Mouse (Mus musculus): ENCODE measurements around the gene Vegfb. TPM values are rescaled to one million over a fixed set of nuclear protein-coding genes. Genes with fewer than 3 reads are reported as not detected.
A peak's percentile ranks its signal among the peaks of the same experiment; 100 is the strongest.

The Vegfb gene
- polyA plus RNA-seq, 1 experiment from 2014 or later = 49.6 TPM

- H3K27ac ChIP-seq (ENCODE audit: low read depth, low read length) = no peak overlapping the region
- WGBS = under 1% methylated on average over 20 of the region's 20 CpGs
- H3K9me3 ChIP-seq (ENCODE audit: control insufficient read depth, low read length) = no peaks in the 10 kb centered on the region
Observed at GRCm38 (mm10) chr19:6969291-6969664, 18.2 kb downstream of the Vegfb start.

GRCm38 (mm10) chr19:6968491-6969271 is 18.8 kb downstream of the Vegfb start:
- WGBS = 15% methylated on average over 15 of the region's 15 CpGs

More at GRCm38 (mm10) chr19:6969291-6969664, 18.2 kb downstream of the Vegfb start:
- peak overlapping the region; percentile 54 for H3K4me2 ChIP-seq (ENCODE audit: low read length)
- peak overlapping the region; percentile 67 for H3K9ac ChIP-seq (ENCODE audit: low read depth, low read length)
- H3K36me3 ChIP-seq (ENCODE audit: control insufficient read depth, insufficient read depth, low read length) = no peaks in the 10 kb centered on the region
- H3K4me1 ChIP-seq (ENCODE audit: control insufficient read depth, insufficient read depth, low read depth, low read length) = peaks cover 15% of the 10 kb centered on the region
- ATAC-seq = no peak
- peak overlapping the region; percentile 49 for H3K4me3 ChIP-seq (ENCODE audit: low read length)
- H3K27me3 ChIP-seq (replicated peaks; ENCODE audit: control insufficient read depth, insufficient read depth, low read length) = peaks cover 10% of the 10 kb centered on the region

GRCm38 (mm10) chr19:6956461-6956860 is 31.0 kb downstream of the Vegfb start:
- WGBS = 85% methylated on average over 10 of the region's 10 CpGs
- Histone ChIP-seq H3K27ac (ENCODE audit: low read depth, low read length) (no peak overlapping the region), H3K4me2 (ENCODE audit: low read length) (no peak overlapping the region), H3K4me3 (ENCODE audit: low read length) (no peak overlapping the region), H3K4me1 (ENCODE audit: control insufficient read depth, insufficient read depth, low read depth, low read length) (peaks cover 11% of the 10 kb centered on the region), H3K36me3 (ENCODE audit: control insufficient read depth, insufficient read depth, low read length) (peaks cover 6% of the 10 kb centered on the region; the same call in 1 of the 2 replicates), H3K9me3 (ENCODE audit: control insufficient read depth, low read length) (no peaks in the 10 kb centered on the region), H3K9ac (ENCODE audit: low read depth, low read length) (no peak overlapping the region), H3K27me3 (replicated peaks; ENCODE audit: control insufficient read depth, insufficient read depth, low read length) (no peaks in the 10 kb centered on the region)
- no peak for ATAC-seq

More at GRCm38 (mm10) chr19:6968491-6969271, 18.8 kb downstream of the Vegfb start:
- Histone ChIP-seq H3K27ac (ENCODE audit: low read depth, low read length) (no peak overlapping the region), H3K4me1 (ENCODE audit: control insufficient read depth, insufficient read depth, low read depth, low read length) (peaks cover 11% of the 10 kb centered on the region), H3K4me2 (ENCODE audit: low read length) (peak overlapping the region; percentile 54), H3K4me3 (ENCODE audit: low read length) (peak overlapping the region; percentile 49), H3K36me3 (ENCODE audit: control insufficient read depth, insufficient read depth, low read length) (no peaks in the 10 kb centered on the region), H3K27me3 (replicated peaks; ENCODE audit: control insufficient read depth, insufficient read depth, low read length) (peaks cover 10% of the 10 kb centered on the region), H3K9ac (ENCODE audit: low read depth, low read length) (peak overlapping the region; percentile 7; the same call in 1 of the 2 replicates), H3K9me3 (ENCODE audit: control insufficient read depth, low read length) (no peaks in the 10 kb centered on the region)
- ATAC-seq = no peak

- H3K27me3 ChIP-seq (replicated peaks; ENCODE audit: control insufficient read depth, insufficient read depth, low read length) = no peaks in the 10 kb centered on the region
- WGBS = 96% methylated on average over 7 of the region's 7 CpGs
- ATAC-seq = no peak
- no peak overlapping the region for H3K9ac ChIP-seq (ENCODE audit: low read depth, low read length)
- peaks cover 6% of the 10 kb centered on the region; the same call in 1 of the 2 replicates for H3K36me3 ChIP-seq (ENCODE audit: control insufficient read depth, insufficient read depth, low read length)
- peaks cover 11% of the 10 kb centered on the region for H3K4me1 ChIP-seq (ENCODE audit: control insufficient read depth, insufficient read depth, low read depth, low read length)
- H3K4me3 ChIP-seq (ENCODE audit: low read length) = no peak overlapping the region
- no peak overlapping the region for H3K4me2 ChIP-seq (ENCODE audit: low read length)
- H3K27ac ChIP-seq (ENCODE audit: low read depth, low read length) = no peak overlapping the region
- H3K9me3 ChIP-seq (ENCODE audit: control insufficient read depth, low read length) = no peaks in the 10 kb centered on the region
Observed at GRCm38 (mm10) chr19:6955424-6955823, 32.0 kb downstream of the Vegfb start.

GRCm38 (mm10) chr19:6954046-6954445 is 33.4 kb downstream of the Vegfb start:
- 56% methylated on average over 9 of the region's 9 CpGs for WGBS
- Histone ChIP-seq H3K4me2 (ENCODE audit: low read length) (no peak overlapping the region), H3K27me3 (replicated peaks; ENCODE audit: control insufficient read depth, insufficient read depth, low read length) (no peaks in the 10 kb centered on the region), H3K4me1 (ENCODE audit: control insufficient read depth, insufficient read depth, low read depth, low read length) (peaks cover 19% of the 10 kb centered on the region), H3K4me3 (ENCODE audit: low read length) (no peak overlapping the region), H3K9me3 (ENCODE audit: control insufficient read depth, low read length) (no peaks in the 10 kb centered on the region), H3K27ac (ENCODE audit: low read depth, low read length) (no peak overlapping the region), H3K36me3 (ENCODE audit: control insufficient read depth, insufficient read depth, low read length) (peaks cover 6% of the 10 kb centered on the region; the same call in 1 of the 2 replicates), H3K9ac (ENCODE audit: low read depth, low read length) (no peak overlapping the region)
- no peak for ATAC-seq

- no peaks in the 10 kb centered on the region for H3K9me3 ChIP-seq (ENCODE audit: control insufficient read depth, low read length)
- peak overlapping the region; percentile 61; the same call in 1 of the 2 replicates for H3K4me3 ChIP-seq (ENCODE audit: low read length)
- H3K9ac ChIP-seq (ENCODE audit: low read depth, low read length) = peak overlapping the region; percentile 77
- peaks cover 6% of the 10 kb centered on the region; the same call in 1 of the 2 replicates for H3K36me3 ChIP-seq (ENCODE audit: control insufficient read depth, insufficient read depth, low read length)
- peak overlapping the region; percentile 98 for H3K4me2 ChIP-seq (ENCODE audit: low read length)
- WGBS = 36% methylated on average over 3 of the region's 3 CpGs
- ATAC-seq = no peak
- peak overlapping the region; percentile 96 for H3K27ac ChIP-seq (ENCODE audit: low read depth, low read length)
- H3K27me3 ChIP-seq (replicated peaks; ENCODE audit: control insufficient read depth, insufficient read depth, low read length) = no peaks in the 10 kb centered on the region
- H3K4me1 ChIP-seq (ENCODE audit: control insufficient read depth, insufficient read depth, low read depth, low read length) = peaks cover 19% of the 10 kb centered on the region
Observed at GRCm38 (mm10) chr19:6952712-6953037, 34.8 kb downstream of the Vegfb start.

- WGBS = 3% methylated on average over 31 of the region's 31 CpGs
- Histone ChIP-seq H3K4me3 (ENCODE audit: low read length) (peak overlapping the region; percentile 61), H3K4me1 (ENCODE audit: control insufficient read depth, insufficient read depth, low read depth, low read length) (peaks cover 19% of the 10 kb centered on the region), H3K27ac (ENCODE audit: low read depth, low read length) (peak overlapping the region; percentile 96), H3K9ac (ENCODE audit: low read depth, low read length) (peak overlapping the region; percentile 77), H3K36me3 (ENCODE audit: control insufficient read depth, insufficient read depth, low read length) (peaks cover 6% of the 10 kb centered on the region), H3K9me3 (ENCODE audit: control insufficient read depth, low read length) (no peaks in the 10 kb centered on the region), H3K4me2 (ENCODE audit: low read length) (peak overlapping the region; percentile 98), H3K27me3 (replicated peaks; ENCODE audit: control insufficient read depth, insufficient read depth, low read length) (no peaks in the 10 kb centered on the region)
- ATAC-seq = peak; percentile 27
Observed at GRCm38 (mm10) chr19:6951994-6952711, 35.3 kb downstream of the Vegfb start.

- Histone ChIP-seq H3K9me3 (ENCODE audit: control insufficient read depth, low read length) (no peaks in the 10 kb centered on the region), H3K27ac (ENCODE audit: low read depth, low read length) (peak overlapping the region; percentile 96), H3K4me1 (ENCODE audit: control insufficient read depth, insufficient read depth, low read depth, low read length) (peaks cover 19% of the 10 kb centered on the region), H3K36me3 (ENCODE audit: control insufficient read depth, insufficient read depth, low read length) (peaks cover 6% of the 10 kb centered on the region), H3K4me2 (ENCODE audit: low read length) (peak overlapping the region; percentile 98), H3K4me3 (ENCODE audit: low read length) (peak overlapping the region; percentile 61), H3K27me3 (replicated peaks; ENCODE audit: control insufficient read depth, insufficient read depth, low read length) (no peaks in the 10 kb centered on the region), H3K9ac (ENCODE audit: low read depth, low read length) (peak overlapping the region; percentile 81)
- peak; percentile 88 for ATAC-seq
- under 1% methylated on average over 35 of the region's 35 CpGs for WGBS
Observed at GRCm38 (mm10) chr19:6951381-6951968, 36.0 kb downstream of the Vegfb start.
